Mouse (Mus musculus): ENCODE results near the gene Ncs1.

Ncs1 gene

GRCm38 (mm10) chr2:31245051-31245450, 572 bp upstream of the Ncs1 start:
- DNase-seq, result no peak

- peak; percentile 65 for DNase-seq
Measured at GRCm38 (mm10) chr2:31246251-31246971, 788 bp downstream of the Ncs1 start.

- DNase-seq, result no peak
Measured at GRCm38 (mm10) chr2:31248856-31249255, 3.2 kb downstream of the Ncs1 start.

- DNase-seq, result no peak
Measured at GRCm38 (mm10) chr2:31252167-31252566, 6.5 kb downstream of the Ncs1 start.

GRCm38 (mm10) chr2:31253463-31253862, 7.8 kb downstream of the Ncs1 start:
- DNase-seq, result no peak

- DNase-seq, result no peak
Measured at GRCm38 (mm10) chr2:31254806-31255205, 9.2 kb downstream of the Ncs1 start.

- DNase-seq, result peak; percentile 61
Measured at GRCm38 (mm10) chr2:31255952-31256938, 10.6 kb downstream of the Ncs1 start.

GRCm38 (mm10) chr2:31257096-31257495, 11.5 kb downstream of the Ncs1 start:
- DNase-seq, result peak; percentile 78

GRCm38 (mm10) chr2:31258609-31259366, 13.2 kb downstream of the Ncs1 start:
- peak; percentile 82 for DNase-seq

- no peak for DNase-seq
Measured at GRCm38 (mm10) chr2:31259367-31259920, 13.8 kb downstream of the Ncs1 start.

GRCm38 (mm10) chr2:31260549-31260948, 14.9 kb downstream of the Ncs1 start:
- no peak for DNase-seq

- no peak for DNase-seq
Measured at GRCm38 (mm10) chr2:31263039-31263461, 17.4 kb downstream of the Ncs1 start.

- peak; percentile 76 for DNase-seq
Measured at GRCm38 (mm10) chr2:31263746-31264378, 18.2 kb downstream of the Ncs1 start.

- DNase-seq, result no peak
Measured at GRCm38 (mm10) chr2:31267447-31267846, 21.8 kb downstream of the Ncs1 start.

GRCm38 (mm10) chr2:31268631-31269030, 23.0 kb downstream of the Ncs1 start:
- no peak for DNase-seq

GRCm38 (mm10) chr2:31269188-31269587, 23.6 kb downstream of the Ncs1 start:
- DNase-seq, result no peak

- DNase-seq, result no peak
Measured at GRCm38 (mm10) chr2:31269847-31270246, 24.2 kb downstream of the Ncs1 start.

- DNase-seq, result no peak
Measured at GRCm38 (mm10) chr2:31270470-31270869, 24.8 kb downstream of the Ncs1 start.

- DNase-seq, result no peak
Measured at GRCm38 (mm10) chr2:31271071-31271470, 25.4 kb downstream of the Ncs1 start.

GRCm38 (mm10) chr2:31274993-31275392, 29.4 kb downstream of the Ncs1 start:
- no peak for DNase-seq

GRCm38 (mm10) chr2:31277810-31278209, 32.2 kb downstream of the Ncs1 start:
- no peak for DNase-seq

- DNase-seq, result no peak
Measured at GRCm38 (mm10) chr2:31278483-31278882, 32.9 kb downstream of the Ncs1 start.
